Mouse (Mus musculus): Measurements from ENCODE around the gene Hcfc1. TPM values are rescaled to one million over a fixed set of nuclear protein-coding genes. Genes with fewer than 3 reads are reported as not detected.
A peak's percentile ranks its signal among the peaks of the same experiment; 100 is the strongest.

Gene Hcfc1
- polyA plus RNA-seq, 1 experiment from 2014 or later, result 41.4 TPM

- Histone ChIP-seq H3K27me3 (replicated peaks) (no peaks in the 10 kb centered on the region), H3K27ac (replicated peaks) (no peak overlapping the region), H3K4me3 (replicated peaks) (no peak overlapping the region), H3K9ac (replicated peaks) (no peak overlapping the region), H3K9me3 (replicated peaks) (no peaks in the 10 kb centered on the region), H3K4me2 (no peak overlapping the region), H3K36me3 (no peaks in the 10 kb centered on the region), H3K4me1 (no peaks in the 10 kb centered on the region)
- WGBS, result 85% methylated on average over 2 of the region's 2 CpGs
- no peak for ATAC-seq (ENCODE audit: low FRiP score)
Observed at GRCm38 (mm10) chrX:73931871-73932270, 34.3 kb downstream of the Hcfc1 start.

- Histone ChIP-seq H3K4me1 (no peaks in the 10 kb centered on the region), H3K4me2 (peak within 1 kb of the TSS; percentile 33), H3K36me3 (no peaks in the 10 kb centered on the region), H3K27ac (replicated peaks) (no peak within 1 kb of the TSS), H3K9me3 (replicated peaks) (no peaks in the 10 kb centered on the region), H3K27me3 (replicated peaks) (no peaks in the 10 kb centered on the region), H3K9ac (replicated peaks) (no peak within 1 kb of the TSS), H3K4me3 (replicated peaks) (peak within 1 kb of the TSS; percentile 17; the same call in 1 of the 2 replicates)
- 40% methylated on average over 17 of the region's 17 CpGs for WGBS
- ATAC-seq (ENCODE audit: low FRiP score), result no peak
Observed at GRCm38 (mm10) chrX:73930402-73931062, 35.6 kb downstream of the Hcfc1 start, which contains the start of gene Renbp. TSS of gene Renbp (minus strand) at chrX:73930850.

DNA sequence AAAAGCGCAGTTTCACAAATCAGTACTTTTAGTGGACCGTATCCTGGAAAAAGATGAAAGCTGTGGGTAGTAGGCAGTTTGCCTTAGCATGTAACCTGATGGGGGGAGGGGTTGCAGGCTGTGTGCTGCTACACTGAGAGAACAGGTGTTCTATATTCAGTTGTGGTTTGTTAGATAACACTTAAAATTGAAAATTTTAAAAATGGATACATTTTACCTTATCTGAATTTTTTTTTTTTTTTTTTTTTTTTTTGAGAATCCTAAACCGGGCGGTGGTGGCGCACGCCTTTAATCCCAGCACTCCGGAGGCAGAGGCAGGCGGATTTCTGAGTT lies 43.6 kb downstream of the Hcfc1 start:
- Histone ChIP-seq H3K27me3 (replicated peaks) (no peaks in the 10 kb centered on the region), H3K4me3 (replicated peaks) (peak overlapping the region; percentile 56), H3K36me3 (no peaks in the 10 kb centered on the region), H3K9me3 (replicated peaks) (no peaks in the 10 kb centered on the region), H3K9ac (replicated peaks) (peak overlapping the region; percentile 48; the same call in 1 of the 2 replicates), H3K4me2 (peak overlapping the region; percentile 70), H3K4me1 (peaks cover 10% of the 10 kb centered on the region), H3K27ac (replicated peaks) (peak overlapping the region; percentile 82)
- no peak for ATAC-seq (ENCODE audit: low FRiP score)
- 70% methylated on average over 8 of the region's 8 CpGs for WGBS

- H3K27ac ChIP-seq (replicated peaks), result peak within 1 kb of the TSS; percentile 82
- H3K4me2 ChIP-seq, result peak within 1 kb of the TSS; percentile 70
- H3K9ac ChIP-seq (replicated peaks), result peak within 1 kb of the TSS; percentile 60
- 16% methylated on average over 43 of the region's 43 CpGs for WGBS
- H3K27me3 ChIP-seq (replicated peaks), result no peaks in the 10 kb centered on the region
- no peaks in the 10 kb centered on the region for H3K9me3 ChIP-seq (replicated peaks)
- peaks cover 10% of the 10 kb centered on the region for H3K4me1 ChIP-seq
- no peaks in the 10 kb centered on the region for H3K36me3 ChIP-seq
- H3K4me3 ChIP-seq (replicated peaks), result peak within 1 kb of the TSS; percentile 56
- peak; percentile 99 for ATAC-seq (ENCODE audit: low FRiP score)
Observed at GRCm38 (mm10) chrX:73921823-73922549, 44.2 kb downstream of the Hcfc1 start, which contains the start of the genes Arhgap4 and Naa10. TSS of gene Arhgap4 (minus strand) at chrX:73921870. TSS of gene Naa10 (minus strand) at chrX:73921944.

GRCm38 (mm10) chrX:73921285-73921822 lies 44.8 kb downstream of the Hcfc1 start:
- ATAC-seq (ENCODE audit: low FRiP score), result no peak; the same call in none of the 2 replicates

DNA sequence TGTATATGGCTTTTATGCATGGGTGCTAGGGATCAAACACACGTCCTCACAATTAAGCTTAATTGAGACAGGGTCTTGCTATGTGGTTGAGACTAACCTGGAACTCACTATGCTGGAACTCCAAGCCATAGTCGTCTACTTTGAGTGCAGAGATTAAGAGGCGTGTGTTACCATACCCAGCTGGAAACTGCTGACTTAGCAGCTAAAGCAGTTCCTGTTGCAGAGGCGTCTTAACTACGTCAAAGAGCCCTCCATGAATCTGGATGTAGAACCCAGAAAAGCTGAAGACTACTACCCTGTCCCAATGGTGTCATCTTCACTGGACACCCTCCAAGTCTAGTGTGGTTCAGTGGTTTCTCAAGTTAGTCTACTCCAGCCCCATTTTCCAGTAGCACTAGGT lies 47.5 kb downstream of the Hcfc1 start:
- 84% methylated on average over 5 of the region's 5 CpGs for WGBS
- Histone ChIP-seq H3K4me2 (no peak overlapping the region), H3K36me3 (no peaks in the 10 kb centered on the region), H3K27ac (replicated peaks) (no peak overlapping the region), H3K27me3 (replicated peaks) (no peaks in the 10 kb centered on the region), H3K9ac (replicated peaks) (no peak overlapping the region), H3K4me1 (peaks cover 10% of the 10 kb centered on the region), H3K9me3 (replicated peaks) (no peaks in the 10 kb centered on the region), H3K4me3 (replicated peaks) (no peak overlapping the region)
- no peak for ATAC-seq (ENCODE audit: low FRiP score)

More at GRCm38 (mm10) chrX:73921285-73921822, 44.8 kb downstream of the Hcfc1 start:
- 25% methylated on average over 34 of the region's 34 CpGs for WGBS
- H3K36me3 ChIP-seq, result no peaks in the 10 kb centered on the region
- peak overlapping the region; percentile 56 for H3K4me3 ChIP-seq (replicated peaks)
- peak overlapping the region; percentile 68 for H3K4me2 ChIP-seq
- peak overlapping the region; percentile 60 for H3K9ac ChIP-seq (replicated peaks)
- no peaks in the 10 kb centered on the region for H3K27me3 ChIP-seq (replicated peaks)
- peak overlapping the region; percentile 82 for H3K27ac ChIP-seq (replicated peaks)
- H3K4me1 ChIP-seq, result peaks cover 10% of the 10 kb centered on the region
- H3K9me3 ChIP-seq (replicated peaks), result no peaks in the 10 kb centered on the region

DNA sequence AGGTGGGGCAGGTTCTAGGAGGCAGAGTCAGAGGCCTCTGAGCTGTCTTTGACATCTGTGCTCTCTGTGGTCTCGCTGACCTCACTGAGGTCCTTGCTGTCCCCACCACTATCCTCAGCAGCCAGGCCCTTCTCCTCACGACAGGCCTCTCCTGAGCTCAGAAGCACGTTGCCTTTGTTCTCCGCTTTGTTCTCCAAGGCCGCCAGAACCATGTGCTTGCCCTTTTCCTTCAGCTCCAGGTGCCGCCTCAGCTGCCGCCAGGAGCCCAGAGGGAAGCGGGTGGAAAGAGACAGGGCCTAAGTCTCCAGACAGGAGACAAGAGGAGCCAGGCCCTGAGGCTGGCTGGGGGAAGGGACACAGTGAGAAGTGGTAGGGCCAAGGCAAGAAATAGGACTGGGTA lies 49.2 kb downstream of the Hcfc1 start:
- no peak for ATAC-seq (ENCODE audit: low FRiP score)
- 84% methylated on average over 8 of the region's 8 CpGs for WGBS
- Histone ChIP-seq H3K9ac (replicated peaks) (no peak overlapping the region), H3K4me1 (peaks cover 10% of the 10 kb centered on the region), H3K27ac (replicated peaks) (no peak overlapping the region), H3K4me3 (replicated peaks) (no peak overlapping the region), H3K36me3 (no peaks in the 10 kb centered on the region), H3K4me2 (no peak overlapping the region), H3K9me3 (replicated peaks) (no peaks in the 10 kb centered on the region), H3K27me3 (replicated peaks) (no peaks in the 10 kb centered on the region)

GRCm38 (mm10) chrX:73914827-73915703 lies 51.1 kb downstream of the Hcfc1 start:
- H3K27ac ChIP-seq (replicated peaks), result peak overlapping the region; percentile 80
- peak overlapping the region; percentile 51 for H3K4me2 ChIP-seq
- ATAC-seq (ENCODE audit: low FRiP score), result peak; percentile 97
- H3K4me1 ChIP-seq, result 0 out of 2 replicates have a peak, but pooled peaks cover 5% of the 10 kb centered on the region
- peak overlapping the region; percentile 27 for H3K4me3 ChIP-seq (replicated peaks)
- H3K9me3 ChIP-seq (replicated peaks), result no peaks in the 10 kb centered on the region
- no peaks in the 10 kb centered on the region for H3K36me3 ChIP-seq
- WGBS, result 31% methylated on average over 31 of the region's 31 CpGs
- no peaks in the 10 kb centered on the region for H3K27me3 ChIP-seq (replicated peaks)
- peak overlapping the region; percentile 14; the same call in 1 of the 2 replicates for H3K9ac ChIP-seq (replicated peaks)

DNA sequence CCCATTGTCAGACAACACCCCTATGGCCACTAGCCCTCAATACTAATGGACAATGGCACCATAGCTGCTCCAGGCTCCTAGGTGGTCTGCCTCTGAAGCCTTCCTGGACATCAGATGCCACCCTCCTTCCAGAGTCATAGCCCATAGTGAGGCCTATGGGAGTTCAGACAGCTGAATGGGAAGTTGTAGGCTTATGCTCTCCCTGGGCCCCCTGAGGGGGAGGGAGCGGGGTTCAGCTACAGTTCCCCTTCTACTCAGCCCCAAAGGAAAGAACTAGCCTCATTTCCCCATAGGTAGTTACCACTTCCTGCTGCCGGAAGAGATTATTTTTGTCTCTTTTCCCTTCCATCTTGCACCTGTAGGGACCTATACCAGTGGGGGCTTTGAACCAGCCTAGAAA lies 54.6 kb downstream of the Hcfc1 start:
- no peaks in the 10 kb centered on the region for H3K9me3 ChIP-seq (replicated peaks)
- 81% methylated on average over 2 of the region's 2 CpGs for WGBS
- no peak overlapping the region for H3K4me3 ChIP-seq (replicated peaks)
- H3K36me3 ChIP-seq, result no peaks in the 10 kb centered on the region
- ATAC-seq (ENCODE audit: low FRiP score), result no peak
- 0 out of 2 replicates have a peak, but pooled peaks cover 4% of the 10 kb centered on the region for H3K4me1 ChIP-seq
- H3K4me2 ChIP-seq, result no peak overlapping the region
- H3K9ac ChIP-seq (replicated peaks), result no peak overlapping the region
- H3K27me3 ChIP-seq (replicated peaks), result no peaks in the 10 kb centered on the region
- no peak overlapping the region for H3K27ac ChIP-seq (replicated peaks)

GRCm38 (mm10) chrX:73911156-73911555 lies 55.0 kb downstream of the Hcfc1 start:
- Histone ChIP-seq H3K9me3 (replicated peaks) (no peaks in the 10 kb centered on the region), H3K27ac (replicated peaks) (no peak overlapping the region), H3K4me1 (0 out of 2 replicates have a peak, but pooled peaks cover 4% of the 10 kb centered on the region), H3K36me3 (no peaks in the 10 kb centered on the region), H3K4me3 (replicated peaks) (peak overlapping the region; percentile 6; the same call in 1 of the 2 replicates), H3K4me2 (peak overlapping the region; percentile 39), H3K9ac (replicated peaks) (no peak overlapping the region), H3K27me3 (replicated peaks) (no peaks in the 10 kb centered on the region)
- 31% methylated on average over 24 of the region's 26 CpGs for WGBS
- ATAC-seq (ENCODE audit: low FRiP score), result no peak

- H3K9ac ChIP-seq (replicated peaks), result no peak overlapping the region
- no peaks in the 10 kb centered on the region for H3K27me3 ChIP-seq (replicated peaks)
- ATAC-seq (ENCODE audit: low FRiP score), result no peak
- H3K9me3 ChIP-seq (replicated peaks), result no peaks in the 10 kb centered on the region
- 0 out of 2 replicates have a peak, but pooled peaks cover 4% of the 10 kb centered on the region for H3K4me1 ChIP-seq
- H3K4me2 ChIP-seq, result no peak overlapping the region
- H3K36me3 ChIP-seq, result no peaks in the 10 kb centered on the region
- H3K27ac ChIP-seq (replicated peaks), result no peak overlapping the region
- H3K4me3 ChIP-seq (replicated peaks), result no peak overlapping the region
Observed at GRCm38 (mm10) chrX:73910451-73910850, 55.7 kb downstream of the Hcfc1 start.

Measured in neural tube, embryonic 15.5 days (tissue).